ENCODE assay signal across 44 mouse cellular contexts in the genomic region with DNA sequence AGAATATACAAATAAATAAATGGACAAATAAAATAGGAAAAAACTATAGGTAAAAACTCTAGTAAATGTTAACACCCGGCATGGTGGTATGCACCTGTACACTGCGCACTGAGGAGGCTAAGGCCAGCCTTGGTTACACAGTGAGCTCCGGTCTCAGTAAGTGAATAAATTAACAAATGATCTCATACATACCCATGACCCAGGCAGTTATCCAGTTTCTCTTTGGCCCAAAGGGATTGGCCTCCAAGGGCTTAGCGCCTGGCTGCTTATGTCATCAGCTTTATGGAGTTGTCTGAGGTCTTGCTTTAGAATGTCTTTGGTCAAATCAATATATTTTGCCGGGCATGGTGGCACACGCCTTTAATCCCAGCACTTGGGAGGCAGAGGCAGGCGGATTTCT. TPM values are rescaled to one million over a fixed set of nuclear protein-coding genes. Genes with fewer than 3 reads are reported as not detected.
"Had no signal": no experiment of that assay in that cellular context is flagged by ENCODE, and none has a peak within 500 bp of the region (broad histone marks: within the 10 kb centered on the region; RNA-seq: fewer than 3 reads in every experiment).

No protein-coding gene starts in this region.

- H3K27me3 ChIP-seq: midbrain, embryonic 15.5 days; neural tube, embryonic 12.5 days had no signal

- H3K4me2 ChIP-seq: limb, embryonic 12.5 days; limb, embryonic 13.5 days; limb, embryonic 15.5 days; liver, embryonic 11.5 days; liver, embryonic 12.5 days; liver, embryonic 13.5 days; liver, embryonic 15.5 days; lung, embryonic 14.5 days; lung, embryonic 15.5 days; midbrain, embryonic 11.5 days; midbrain, embryonic 12.5 days; midbrain, embryonic 13.5 days; midbrain, embryonic 15.5 days; neural tube, embryonic 12.5 days had no signal

- H3K9ac ChIP-seq: limb, embryonic 12.5 days; limb, embryonic 13.5 days; limb, embryonic 15.5 days; liver, embryonic 12.5 days; liver, embryonic 13.5 days; liver, embryonic 14.5 days; liver, embryonic 15.5 days; liver, postnatal 0 days; lung, embryonic 14.5 days; lung, embryonic 15.5 days; midbrain, embryonic 12.5 days; midbrain, embryonic 13.5 days; midbrain, embryonic 15.5 days; neural tube, embryonic 12.5 days had no signal

- H3K4me3 ChIP-seq: limb, embryonic 12.5 days; limb, embryonic 13.5 days; limb, embryonic 15.5 days; liver, embryonic 12.5 days; liver, embryonic 13.5 days; liver, embryonic 15.5 days; lung, embryonic 15.5 days; megakaryocyte, embryonic 14.5 days; midbrain, embryonic 10.5 days; midbrain, embryonic 12.5 days; midbrain, embryonic 13.5 days; midbrain, embryonic 15.5 days; myocyte; neural tube, embryonic 12.5 days had no signal

- H3K36me3 ChIP-seq: limb, embryonic 12.5 days; limb, embryonic 13.5 days; limb, embryonic 15.5 days; liver, embryonic 12.5 days; liver, embryonic 13.5 days; liver, embryonic 15.5 days; lung, embryonic 15.5 days had no signal

- H3K27ac ChIP-seq: limb, embryonic 12.5 days; limb, embryonic 13.5 days; limb, embryonic 15.5 days; liver, embryonic 12.5 days; liver, embryonic 13.5 days; liver, embryonic 14.5 days; liver, embryonic 15.5 days; lung, embryonic 15.5 days; macrophage; midbrain, embryonic 10.5 days; midbrain, embryonic 12.5 days; midbrain, embryonic 13.5 days; midbrain, embryonic 15.5 days; neural tube, embryonic 12.5 days had no signal

- DNase-seq: left cerebral cortex, postnatal 4 days; liver; liver, embryonic 13.5 days; liver, postnatal 0 days; lung, adult 18-20 months; lung, adult 2 months; lung, embryonic 14.5 days; lung, postnatal 10 days; lung, postnatal 14 days; lung, postnatal 36 days; lung, postnatal 4 days; midbrain, embryonic 14.5 days had no signal

- H3K9me3 ChIP-seq: limb, embryonic 12.5 days; limb, embryonic 13.5 days; limb, embryonic 15.5 days; liver, embryonic 12.5 days; liver, embryonic 13.5 days; liver, embryonic 15.5 days; lung, embryonic 15.5 days; megakaryocyte, embryonic 14.5 days; midbrain, embryonic 10.5 days; midbrain, embryonic 12.5 days; midbrain, embryonic 13.5 days; midbrain, embryonic 15.5 days; neural tube, embryonic 12.5 days had no signal

- ATAC-seq: liver, embryonic 12.5 days; liver, postnatal 0 days; lung, postnatal 0 days; midbrain, embryonic 13.5 days; midbrain, embryonic 15.5 days; midbrain, embryonic 16.5 days had no signal

RNA-seq across cellular contexts. Expression of gene Disp2, which starts 4.1 kb away (rescaled TPM):
- total RNA-seq: megakaryocyte progenitor cell, adult 5-6 weeks; megakaryocyte-erythroid progenitor cell, adult 5-6 weeks; monocyte, adult 5-6 weeks had no signal
- polyA plus RNA-seq: macrophage had no signal

RNA-seq across cellular contexts. Expression of gene Phgr1, which starts 11.1 kb away (rescaled TPM):
- total RNA-seq: left cerebral cortex, postnatal 10 days; left cerebral cortex, postnatal 14 days; left cerebral cortex, postnatal 25 days; left cerebral cortex, postnatal 36 days; left cerebral cortex, postnatal 4 days; liver, adult 2 months; megakaryocyte progenitor cell, adult 5-6 weeks; megakaryocyte, adult 5-6 weeks; megakaryocyte-erythroid progenitor cell, adult 5-6 weeks; midbrain, postnatal 0 days; monocyte, adult 5-6 weeks had no signal
- polyA plus RNA-seq: limb, embryonic 11.5 days; limb, embryonic 12.5 days; limb, embryonic 13.5 days; limb, embryonic 14.5 days; liver, embryonic 11.5 days; liver, embryonic 12.5 days; liver, embryonic 13.5 days; liver, embryonic 14.5 days; liver, embryonic 15.5 days; liver, postnatal 0 days; lung, embryonic 14.5 days; lung, embryonic 15.5 days; macrophage; midbrain, embryonic 10.5 days; midbrain, embryonic 11.5 days; midbrain, embryonic 12.5 days; midbrain, embryonic 13.5 days; midbrain, embryonic 14.5 days; midbrain, embryonic 15.5 days; midbrain, embryonic 16.5 days; midbrain, postnatal 0 days; myocyte; neural tube, embryonic 11.5 days; neural tube, embryonic 12.5 days had no signal
